Mouse (Mus musculus) C2C12 (cell line): ENCODE measurements around the gene Plod1. TPM values are rescaled to one million over a fixed set of nuclear protein-coding genes. Genes with fewer than 3 reads are reported as not detected.

Source experiments
- H3K27me3 ChIP-seq: one replicate; pipeline ENCODE4 v1.6.1; 2011; ENCODE audit not compliant: control insufficient read depth, insufficient read depth, insufficient read length
- H3K36me3 ChIP-seq: one replicate; pipeline ENCODE4 v1.6.1; 2011; ENCODE audit not compliant: control insufficient read depth, insufficient read depth
- H3K4me3 ChIP-seq: one replicate; pipeline ENCODE4 v1.5.1; 2011; ENCODE audit warnings: mild to moderate bottlenecking, control low read depth; ENCODE audit not compliant: poor library complexity, insufficient read depth, severe bottlenecking
- H3K79me2 ChIP-seq: one replicate; pipeline ENCODE4 v1.6.1; 2011; ENCODE audit not compliant: control insufficient read depth, insufficient read depth
- H3K79me3 ChIP-seq: one replicate; pipeline ENCODE4 v1.6.1; 2011; ENCODE audit warnings: low read depth, control low read depth
- H3ac ChIP-seq: one replicate; pipeline ENCODE3; 2011; ENCODE audit warnings: low read depth; ENCODE audit not compliant: control insufficient read depth, insufficient read length
- CEBPB ChIP-seq: IDR thresholded peaks from one replicate; pipeline ENCODE4 v1.6.1; 2011; ENCODE audit warnings: low read depth, mild to moderate bottlenecking, control low read depth, moderate library complexity
- CTCF ChIP-seq: IDR thresholded peaks from one replicate; pipeline ENCODE4 v1.5.1; 2011; ENCODE audit not compliant: control insufficient read depth, insufficient read depth, insufficient read length
- FOSL1 ChIP-seq: IDR thresholded peaks from one replicate; pipeline ENCODE4 v1.8.0; 2011; ENCODE audit warnings: mild to moderate bottlenecking, low read length; ENCODE audit not compliant: poor library complexity, insufficient read depth, severe bottlenecking
- MAX ChIP-seq: IDR thresholded peaks from one replicate; pipeline ENCODE4 v1.6.1; 2011; ENCODE audit warnings: mild to moderate bottlenecking, control low read depth
- MYOD1 ChIP-seq: IDR thresholded peaks from one replicate; pipeline ENCODE4 v1.6.1; 2011; ENCODE audit warnings: low read depth; ENCODE audit not compliant: control insufficient read depth, insufficient read length
- MYOG ChIP-seq: IDR thresholded peaks from one replicate; pipeline ENCODE4 v1.6.1; 2011; ENCODE audit not compliant: control insufficient read depth, insufficient read length; ENCODE audit errors: extremely low read depth
- USF1 ChIP-seq: IDR thresholded peaks from one replicate; pipeline ENCODE4 v1.6.1; 2011; ENCODE audit warnings: low read depth, mild to moderate bottlenecking, control low read depth, moderate library complexity
- polyA plus RNA-seq: library from polyadenylated mRNA; unstranded; fragments of >200 nt; fragmentation: generic; extraction: Trizol; gene quantifications from one replicate; pipeline ENCODE4 v1.2.1, GENCODE M21; 2012; ENCODE audit warnings: missing spikeins

The Plod1 gene
- polyA plus RNA-seq, 1 experiment = 49.2 TPM

GRCm38 (mm10) chr4:147934134-147934533 lies 2.4 kb downstream of the Plod1 start:
- no peak for TF ChIP-seq USF1
- no peak for TF ChIP-seq MYOG
- TF ChIP-seq MYOD1 = no peak
- TF ChIP-seq CTCF = no peak
- no peak for TF ChIP-seq FOSL1
- TF ChIP-seq CEBPB = no peak
- Histone ChIP-seq H3K79me2 (peaks cover 17% of the 10 kb centered on the region), H3K36me3 (peaks cover 3% of the 10 kb centered on the region), H3ac (no peak overlapping the region), H3K27me3 (no peaks in the 10 kb centered on the region), H3K4me3 (no peak overlapping the region), H3K79me3 (peaks cover 4% of the 10 kb centered on the region)

- no peaks in the 10 kb centered on the region for H3K27me3 ChIP-seq
- H3K79me2 ChIP-seq = peaks cover 17% of the 10 kb centered on the region
- TF ChIP-seq MAX = no peak
- no peak for TF ChIP-seq FOSL1
- TF ChIP-seq USF1 = no peak
- no peak for TF ChIP-seq MYOD1
- no peak for TF ChIP-seq CTCF
- no peak for TF ChIP-seq CEBPB
- TF ChIP-seq MYOG = no peak
- peaks cover 4% of the 10 kb centered on the region for H3K79me3 ChIP-seq
- peaks cover 3% of the 10 kb centered on the region for H3K36me3 ChIP-seq
- no peak overlapping the region for H3ac ChIP-seq
- H3K4me3 ChIP-seq = no peak overlapping the region
Measured at GRCm38 (mm10) chr4:147930946-147931345, 5.6 kb downstream of the Plod1 start.

DNA sequence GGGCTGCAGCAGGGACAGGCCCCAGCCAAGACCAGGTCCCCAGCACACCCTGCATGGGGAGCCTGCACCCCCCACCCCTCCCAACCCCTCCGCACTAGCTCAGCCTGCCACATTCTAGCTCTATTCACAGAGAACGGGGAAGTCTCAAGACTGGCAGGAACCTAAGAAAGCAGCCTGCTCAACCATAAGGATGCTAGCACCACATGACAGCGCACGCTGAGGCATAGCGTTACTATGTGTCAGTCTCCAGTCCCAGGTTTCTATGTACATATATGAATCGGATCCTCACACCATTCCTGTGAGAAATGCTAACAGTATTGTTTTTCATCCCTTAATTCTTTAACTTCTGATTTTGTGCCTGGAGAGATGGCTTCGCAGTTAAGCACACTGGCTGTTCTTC lies 8.0 kb downstream of the Plod1 start:
- H3K36me3 ChIP-seq = peaks cover 11% of the 10 kb centered on the region

GRCm38 (mm10) chr4:147928136-147928535 lies 8.4 kb downstream of the Plod1 start:
- Histone ChIP-seq H3K79me3 (no peaks in the 10 kb centered on the region), H3K79me2 (no peaks in the 10 kb centered on the region), H3K36me3 (peaks cover 11% of the 10 kb centered on the region), H3ac (no peak overlapping the region), H3K4me3 (no peak overlapping the region), H3K27me3 (no peaks in the 10 kb centered on the region)
- TF ChIP-seq CTCF (no peak), MYOG (no peak), MYOD1 (no peak), USF1 (no peak), MAX (no peak), CEBPB (no peak), FOSL1 (no peak)

More for the DNA sequence above, 8.0 kb downstream of the Plod1 start:
- no peaks in the 10 kb centered on the region for H3K79me3 ChIP-seq
- H3ac ChIP-seq = no peak overlapping the region
- no peaks in the 10 kb centered on the region for H3K27me3 ChIP-seq
- no peak overlapping the region for H3K4me3 ChIP-seq
- TF ChIP-seq CTCF (no peak), FOSL1 (no peak), MYOD1 (no peak), MAX (no peak), CEBPB (no peak), MYOG (no peak), USF1 (no peak)
- H3K79me2 ChIP-seq = peaks cover 2% of the 10 kb centered on the region

- TF ChIP-seq MYOG (no peak), MYOD1 (no peak), MAX (no peak), FOSL1 (no peak), CEBPB (no peak), USF1 (no peak), CTCF (no peak)
- Histone ChIP-seq H3ac (no peak overlapping the region), H3K27me3 (no peaks in the 10 kb centered on the region), H3K79me3 (no peaks in the 10 kb centered on the region), H3K4me3 (no peak overlapping the region), H3K79me2 (no peaks in the 10 kb centered on the region), H3K36me3 (peaks cover 11% of the 10 kb centered on the region)
Measured at GRCm38 (mm10) chr4:147927705-147928104, 8.9 kb downstream of the Plod1 start.

DNA sequence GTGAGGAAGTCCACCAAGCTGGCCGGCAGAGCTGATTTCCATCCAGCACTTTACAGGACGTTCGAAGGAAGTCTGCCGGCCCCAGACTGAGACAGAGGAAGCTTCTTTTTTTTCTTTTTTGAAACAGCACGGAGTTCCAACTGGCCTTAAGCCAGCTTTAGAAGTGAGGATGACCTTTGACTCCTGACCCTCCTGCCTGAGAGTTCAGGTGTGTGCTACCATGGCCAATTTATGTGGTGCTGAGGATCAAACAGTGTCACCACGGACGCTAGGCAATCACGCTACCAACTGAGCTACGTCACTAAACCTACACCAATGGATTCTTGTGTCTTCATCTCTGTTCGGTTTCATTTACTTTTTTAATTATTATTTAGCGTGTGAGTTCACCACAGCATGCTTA lies 14.2 kb downstream of the Plod1 start:
- no peak overlapping the region for H3K4me3 ChIP-seq
- no peak overlapping the region for H3ac ChIP-seq
- H3K27me3 ChIP-seq = no peaks in the 10 kb centered on the region
- no peaks in the 10 kb centered on the region for H3K79me3 ChIP-seq
- peaks cover 15% of the 10 kb centered on the region for H3K36me3 ChIP-seq
- H3K79me2 ChIP-seq = no peaks in the 10 kb centered on the region
- TF ChIP-seq MYOD1 (no peak), USF1 (no peak)
